ENCODE assay signal across 19 mouse cellular contexts in genomic region chr6:92395556-92395955, GRCm38 (mm10).
A peak's percentile ranks its signal among the peaks of the same experiment; 100 is the strongest.
DNase-seq lines count a peak whose midpoint lies in the region; ATAC-seq and TF ChIP-seq lines count a peak whose summit lies in the region.
"Had no signal": no experiment of that assay in that cellular context is flagged by ENCODE, and none has a peak within 500 bp of the region (broad histone marks: within the 10 kb centered on the region; RNA-seq: fewer than 3 reads in every experiment).

No protein-coding gene starts in this region.

- TF ChIP-seq CTCF in midbrain, postnatal 0 days (IDR thresholded peaks at IDR 0.05) = no peak
- no peak for TF ChIP-seq CTCF in stomach, postnatal 0 days (IDR thresholded peaks at IDR 0.05; ENCODE audit: low read depth)

- 0 out of 2 replicates have a peak overlapping the region, but pooled peaks have one; percentile 26 for H3K27ac ChIP-seq in midbrain, postnatal 0 days (ENCODE audit: low read depth, low read length)
- no peak overlapping the region for H3K27ac ChIP-seq in midbrain, embryonic 16.5 days (ENCODE audit: low read length)
- no peak overlapping the region for H3K27ac ChIP-seq in stomach, embryonic 16.5 days (ENCODE audit: low read length)
- H3K27ac ChIP-seq in stomach, postnatal 0 days (replicated peaks) = no peak overlapping the region; the same call in 1 of the 2 replicates
- H3K27ac ChIP-seq: embryonic facial prominence, embryonic 12.5 days; forebrain, embryonic 13.5 days; heart, embryonic 13.5 days; hindbrain, embryonic 15.5 days had no signal

- ATAC-seq in frontal cortex, adult (ENCODE audit: low TSS enrichment) = peak; percentile 29
- ATAC-seq in midbrain, postnatal 0 days (ENCODE audit: low FRiP score) = no peak
- no peak for ATAC-seq in midbrain, embryonic 16.5 days
- peak; percentile 17; the same call in 1 of the 2 replicates for ATAC-seq in stomach, embryonic 16.5 days (ENCODE audit: insufficient read depth, low FRiP score)
- ATAC-seq in stomach, postnatal 0 days (ENCODE audit: low FRiP score, low TSS enrichment) = no peak; the same call in 1 of the 2 replicates
- no peak for ATAC-seq in CD4-positive, CD25-positive, alpha-beta regulatory T cell, adult 4 months
- ATAC-seq: forebrain, embryonic 13.5 days had no signal

- no peaks in the 10 kb centered on the region for H3K27me3 ChIP-seq in midbrain, postnatal 0 days (ENCODE audit: insufficient read depth, low read length)
- no peaks in the 10 kb centered on the region for H3K27me3 ChIP-seq in midbrain, embryonic 16.5 days (ENCODE audit: control insufficient read depth, insufficient read depth, low read depth, low read length)
- no peaks in the 10 kb centered on the region for H3K27me3 ChIP-seq in stomach, embryonic 16.5 days (ENCODE audit: control insufficient read depth, insufficient read depth, low read length)
- no peaks in the 10 kb centered on the region for H3K27me3 ChIP-seq in stomach, postnatal 0 days (ENCODE audit: control insufficient read depth, insufficient read depth, low read length)
- H3K27me3 ChIP-seq: embryonic facial prominence, embryonic 12.5 days; forebrain, embryonic 13.5 days; heart, embryonic 13.5 days; hindbrain, embryonic 15.5 days had no signal

- 79% methylated on average over 4 of the region's 4 CpGs for WGBS in midbrain, postnatal 0 days
- 80% methylated on average over 4 of the region's 4 CpGs for WGBS in midbrain, embryonic 16.5 days
- whole genome bisulfite sequencing in stomach, embryonic 16.5 days = 66% methylated on average over 4 of the region's 4 CpGs
- 39% methylated on average over 4 of the region's 4 CpGs for WGBS in stomach, postnatal 0 days

- H3K9me3 ChIP-seq in midbrain, postnatal 0 days (ENCODE audit: low read length) = no peaks in the 10 kb centered on the region
- no peaks in the 10 kb centered on the region for H3K9me3 ChIP-seq in midbrain, embryonic 16.5 days (replicated peaks; ENCODE audit: control insufficient read depth, low read length, poor library complexity, severe bottlenecking)
- no peaks in the 10 kb centered on the region for H3K9me3 ChIP-seq in stomach, embryonic 16.5 days (replicated peaks; ENCODE audit: control insufficient read depth, low read length)
- no peaks in the 10 kb centered on the region for H3K9me3 ChIP-seq in stomach, postnatal 0 days (ENCODE audit: control insufficient read depth, low read length)
- H3K9me3 ChIP-seq: embryonic facial prominence, embryonic 12.5 days; forebrain, embryonic 13.5 days; G1E; heart, embryonic 13.5 days; hindbrain, embryonic 15.5 days had no signal

- peaks cover 4% of the 10 kb centered on the region; the same call in 1 of the 2 replicates for H3K4me1 ChIP-seq in midbrain, postnatal 0 days (ENCODE audit: insufficient read depth, low read length)
- H3K4me1 ChIP-seq in midbrain, embryonic 16.5 days (ENCODE audit: control insufficient read depth, insufficient read depth, low read length) = peaks cover 4% of the 10 kb centered on the region; the same call in 1 of the 2 replicates
- peaks cover 14% of the 10 kb centered on the region for H3K4me1 ChIP-seq in stomach, embryonic 16.5 days (ENCODE audit: control insufficient read depth, insufficient read depth, low read length)
- H3K4me1 ChIP-seq in stomach, postnatal 0 days (replicated peaks; ENCODE audit: control insufficient read depth, insufficient read depth) = no peaks in the 10 kb centered on the region

- H3K36me3 ChIP-seq in midbrain, postnatal 0 days (ENCODE audit: insufficient read depth, low read length) = no peaks in the 10 kb centered on the region
- no peaks in the 10 kb centered on the region for H3K36me3 ChIP-seq in midbrain, embryonic 16.5 days (ENCODE audit: control insufficient read depth, insufficient read depth, low read length)
- H3K36me3 ChIP-seq in stomach, embryonic 16.5 days (ENCODE audit: control insufficient read depth, insufficient read depth, low read length) = no peaks in the 10 kb centered on the region
- no peaks in the 10 kb centered on the region for H3K36me3 ChIP-seq in stomach, postnatal 0 days (ENCODE audit: control insufficient read depth, insufficient read depth, low read length)
- H3K36me3 ChIP-seq: embryonic facial prominence, embryonic 12.5 days; G1E; hindbrain, embryonic 15.5 days had no signal

- no peak overlapping the region for H3K4me3 ChIP-seq in midbrain, postnatal 0 days (ENCODE audit: low read depth, low read length)
- H3K4me3 ChIP-seq in midbrain, embryonic 16.5 days (ENCODE audit: low read depth, low read length) = no peak overlapping the region
- H3K4me3 ChIP-seq in stomach, embryonic 16.5 days (replicated peaks; ENCODE audit: low read length) = no peak overlapping the region
- no peak overlapping the region for H3K4me3 ChIP-seq in stomach, postnatal 0 days (ENCODE audit: low read depth, low read length)
- H3K4me3 ChIP-seq: embryonic facial prominence, embryonic 12.5 days; forebrain, embryonic 13.5 days; heart, embryonic 13.5 days; hindbrain, embryonic 15.5 days had no signal

- H3K9ac ChIP-seq in midbrain, postnatal 0 days (replicated peaks; ENCODE audit: low read length, poor library complexity, severe bottlenecking) = no peak overlapping the region
- H3K9ac ChIP-seq in midbrain, embryonic 16.5 days (ENCODE audit: low read depth, low read length) = no peak overlapping the region
- H3K9ac ChIP-seq in stomach, embryonic 16.5 days (ENCODE audit: low read length) = no peak overlapping the region
- no peak overlapping the region for H3K9ac ChIP-seq in stomach, postnatal 0 days (ENCODE audit: low read length)
- H3K9ac ChIP-seq: embryonic facial prominence, embryonic 12.5 days; forebrain, embryonic 13.5 days; heart, embryonic 13.5 days; hindbrain, embryonic 15.5 days had no signal

- TF ChIP-seq EP300 in stomach, postnatal 0 days (optimal IDR thresholded peaks at IDR 0.05) = no peak

- DNase-seq in frontal cortex, postnatal 14 days (ENCODE audit: low spot score in 2 of 2) = no peak
- no peak for DNase-seq in midbrain, postnatal 0 days (ENCODE audit: low spot score)
- DNase-seq in stomach, postnatal 0 days (ENCODE audit: low spot score) = no peak
- DNase-seq in telencephalon, adult 2 months (ENCODE audit: low read depth, low spot score) = peak; percentile 67
- DNase-seq: adrenal gland, adult 8-10 months; adrenal gland, postnatal 36 days; cerebellum, adult 11 months; cerebellum, adult 8-10 months; gastrocnemius, postnatal 36 days; heart, postnatal 36 days had no signal

- H3K4me2 ChIP-seq in midbrain, postnatal 0 days (ENCODE audit: low read depth, low read length, poor library complexity, severe bottlenecking) = no peak overlapping the region
- H3K4me2 ChIP-seq in midbrain, embryonic 16.5 days (ENCODE audit: low read length) = no peak overlapping the region
- no peak overlapping the region for H3K4me2 ChIP-seq in stomach, embryonic 16.5 days (ENCODE audit: low read depth, low read length)
- H3K4me2 ChIP-seq in stomach, postnatal 0 days (replicated peaks; ENCODE audit: low read depth) = no peak overlapping the region
- H3K4me2 ChIP-seq: embryonic facial prominence, embryonic 12.5 days; forebrain, embryonic 13.5 days; heart, embryonic 13.5 days; hindbrain, embryonic 15.5 days had no signal

Comparison
In these comparisons a context has a peak if more than half of its experiments do, and no peak if none do; other contexts are left out.
1. ATAC-seq: peak in frontal cortex, adult (single experiment) and stomach, embryonic 16.5 days (single experiment); none in midbrain, postnatal 0 days (single experiment), midbrain, embryonic 16.5 days (single experiment), stomach, postnatal 0 days (single experiment) and CD4-positive, CD25-positive, alpha-beta regulatory T cell, adult 4 months (single experiment).